Mouse (Mus musculus) testis, adult 2 months (tissue): Measurements from ENCODE around the gene Fam213a.

Source experiments
- CTCF ChIP-seq: fragments of 200-500 bp; IDR thresholded peaks from 2 replicates; pipeline ENCODE4 v1.5.1; 2012; ENCODE audit warnings: low read depth, mild to moderate bottlenecking, inconsistent platforms, low read length, moderate library complexity; ENCODE audit not compliant: control insufficient read depth, insufficient read depth, insufficient replicate concordance
- POLR2A ChIP-seq: fragments of 200-500 bp; IDR thresholded peaks from 2 replicates; pipeline ENCODE4 v1.6.1; 2012; ENCODE audit warnings: low read depth, mild to moderate bottlenecking, inconsistent platforms, low read length, moderate library complexity; ENCODE audit not compliant: control insufficient read depth

GRCm38 (mm10) chr14:40975127-40975721 is 38.4 kb downstream of the Fam213a start:
- no peak for TF ChIP-seq CTCF
- no peak for TF ChIP-seq POLR2A
